Mouse (Mus musculus) lung, postnatal 0 days (tissue): ENCODE measurements at regions not wholly inside any gene's neighbourhood (a gene's known extent, or its start where the extent isn't known, plus 50 kb on each side); places are given as distances from the start of the nearest gene placed in this dataset.

Experiments
- ATAC-seq: fragments of 200-750 bp; cut with Nextera tagmentation; 2 replicates; pipeline ENCODE4 v1.8.0; 2017; ENCODE audit warnings: moderate library complexity
- DNase-seq: peaks from one replicate; pipeline ENCODE4 v3.0.0-alpha.2; 2016; ENCODE audit warnings: low spot score
- H3K27ac ChIP-seq: fragments of 300-500 bp; sonication (generic); 2 replicates; pipeline ENCODE4 v1.5.1; 2014; ENCODE audit warnings: antibody characterized with exemption, mild to moderate bottlenecking, low read length, mixed read lengths
- H3K27me3 ChIP-seq: fragments of 300-500 bp; sonication (generic); replicated peaks from 2 replicates; pipeline ENCODE4 v1.6.1; 2014; ENCODE audit warnings: low read length, mixed read lengths; ENCODE audit not compliant: insufficient read depth
- H3K36me3 ChIP-seq: fragments of 300-500 bp; sonication (generic); 2 replicates; pipeline ENCODE4 v1.6.1; 2014; ENCODE audit warnings: low read length, mixed read lengths; ENCODE audit not compliant: insufficient read depth
- H3K4me1 ChIP-seq: fragments of 300-500 bp; sonication (generic); 2 replicates; pipeline ENCODE4 v1.6.1; 2014; ENCODE audit warnings: antibody characterized with exemption, low read depth, low read length, mixed read lengths; ENCODE audit not compliant: insufficient read depth
- H3K4me2 ChIP-seq: fragments of 300-500 bp; sonication (generic); replicated peaks from 2 replicates; pipeline ENCODE4 v1.6.1; 2014; ENCODE audit warnings: low read depth, mild to moderate bottlenecking, low read length, moderate library complexity, mixed read lengths
- H3K4me3 ChIP-seq: fragments of 300-500 bp; sonication (generic); 2 replicates; pipeline ENCODE4 v1.5.1; 2014; ENCODE audit warnings: low read depth, low read length
- H3K9ac ChIP-seq: fragments of 300-500 bp; sonication (generic); replicated peaks from 2 replicates; pipeline ENCODE4 v1.6.1; 2014; ENCODE audit warnings: low read depth, mild to moderate bottlenecking
- H3K9me3 ChIP-seq: fragments of 300-500 bp; sonication (generic); 2 replicates; pipeline ENCODE4 v1.6.1; 2016; ENCODE audit warnings: low read length, mixed read lengths
- CTCF ChIP-seq: IDR thresholded peaks from 2 replicates; pipeline ENCODE4 v1.5.1; 2016; ENCODE audit warnings: antibody characterized with exemption, mild to moderate bottlenecking
- EP300 ChIP-seq: IDR thresholded peaks from 2 replicates; pipeline ENCODE4 v1.6.1; 2016; ENCODE audit warnings: antibody characterized with exemption, mild to moderate bottlenecking, control low read depth
- WGBS: fragments of 180-500 bp; shearing (Covaris S2); extraction: QIAGEN DNeasy Blood & Tissue Kit; methylation state at CpG from one replicate; pipeline ENCODE4 v1.1.7; 2014; 5-methylcytosine and 5-hydroxymethylcytosine counted together

DNA sequence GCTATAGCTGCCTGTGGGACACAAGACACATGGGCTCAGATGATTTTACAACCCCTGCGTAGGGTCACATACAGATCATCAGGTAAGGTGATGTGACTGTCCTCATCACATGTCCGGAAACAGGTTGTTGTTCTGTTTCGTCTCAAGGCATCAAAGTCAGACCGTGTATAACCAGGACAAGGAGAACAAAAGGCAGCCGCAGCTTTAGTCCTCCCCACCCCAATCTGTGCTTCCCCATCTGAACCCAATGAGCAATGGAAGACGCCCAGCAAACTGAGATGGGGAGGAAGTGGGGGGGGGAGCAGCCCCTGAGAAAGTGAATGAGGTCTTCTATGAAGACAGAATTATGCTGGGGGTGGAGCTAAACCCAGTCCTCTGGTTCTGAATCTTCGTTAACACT, 121.7 kb downstream of the Cd83 start:
- ATAC-seq (no peak), DNase-seq (no peak)
- Histone ChIP-seq H3K4me2 (no peak overlapping the region), H3K27me3 (no peaks in the 10 kb centered on the region), H3K4me1 (peaks cover 13% of the 10 kb centered on the region; the same call in 1 of the 2 replicates), H3K36me3 (no peaks in the 10 kb centered on the region), H3K4me3 (no peak overlapping the region), H3K9me3 (no peaks in the 10 kb centered on the region), H3K27ac (no peak overlapping the region), H3K9ac (no peak overlapping the region)
- TF ChIP-seq CTCF (no peak), EP300 (no peak)
- WGBS: 85% methylated on average over 7 of the region's 7 CpGs

DNA sequence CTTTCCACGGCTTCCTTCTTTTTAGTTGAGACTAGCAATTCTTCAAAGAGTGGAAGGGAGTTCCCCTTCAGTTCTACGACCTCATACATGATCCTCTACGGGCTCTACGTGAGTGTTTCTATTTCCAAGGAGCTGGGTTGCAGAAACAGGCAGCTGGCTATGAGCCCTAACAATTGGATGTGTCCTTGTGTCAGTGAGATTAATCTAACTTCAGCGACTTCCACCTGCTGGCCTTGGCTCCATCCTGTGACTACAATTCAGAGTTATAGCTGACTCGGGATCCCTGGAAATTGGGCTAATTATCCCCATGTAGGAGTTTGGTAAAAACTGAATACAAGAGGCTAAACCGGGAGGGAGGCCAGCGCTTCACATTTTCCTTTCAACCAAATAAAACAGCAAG, 122.8 kb downstream of the Cd83 start:
- TF ChIP-seq EP300 (no peak), CTCF (no peak)

DNA sequence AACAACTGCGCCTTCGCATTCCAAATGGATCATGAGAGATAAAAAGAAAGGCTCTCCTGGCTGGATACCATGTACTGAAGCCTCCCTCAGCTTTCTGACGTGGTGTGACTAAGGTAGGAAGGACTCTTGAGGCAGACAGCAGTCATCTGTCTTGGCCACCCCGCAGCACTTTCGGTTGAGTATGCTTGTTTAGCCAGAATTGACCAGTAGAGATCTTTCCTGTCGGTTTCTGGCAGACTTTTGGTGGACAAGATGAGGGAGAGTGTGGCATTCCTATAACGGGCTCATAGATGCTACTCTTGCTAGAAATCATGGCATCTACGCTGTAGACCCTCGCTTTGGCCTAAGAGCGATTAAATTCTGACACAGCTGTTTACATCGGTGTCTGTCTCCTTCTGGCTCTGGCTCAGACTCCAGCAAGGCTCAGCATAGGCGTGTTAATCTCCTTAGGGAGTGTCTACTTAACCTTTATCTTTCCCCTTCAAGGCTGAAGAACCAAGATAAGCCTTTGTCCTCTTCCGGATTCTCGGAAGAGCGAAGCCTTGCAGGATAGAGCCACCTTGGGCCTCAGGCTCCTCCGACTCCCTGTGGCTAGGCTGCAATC, 123.6 kb downstream of the Cd83 start:
- H3K4me2 ChIP-seq: peak overlapping the region; percentile 40
- no peaks in the 10 kb centered on the region for H3K9me3 ChIP-seq
- ATAC-seq (peak; percentile 86), DNase-seq (peak; percentile 62)
- no peak for TF ChIP-seq CTCF
- peak; percentile 68 for TF ChIP-seq EP300
- H3K27me3 ChIP-seq: no peaks in the 10 kb centered on the region
- peaks cover 13% of the 10 kb centered on the region; the same call in 1 of the 2 replicates for H3K4me1 ChIP-seq
- no peak overlapping the region; the same call in 1 of the 2 replicates for H3K4me3 ChIP-seq
- H3K9ac ChIP-seq: no peak overlapping the region
- no peaks in the 10 kb centered on the region for H3K36me3 ChIP-seq
- 20% methylated on average over 16 of the region's 16 CpGs for WGBS
- H3K27ac ChIP-seq: peak overlapping the region; percentile 38; the same call in 1 of the 2 replicates

More for the DNA sequence above, 122.8 kb downstream of the Cd83 start:
- Histone ChIP-seq H3K27ac (no peak overlapping the region), H3K4me2 (peak overlapping the region; percentile 40; the same call in 1 of the 2 replicates), H3K27me3 (no peaks in the 10 kb centered on the region), H3K9me3 (no peaks in the 10 kb centered on the region), H3K4me3 (no peak overlapping the region), H3K4me1 (peaks cover 13% of the 10 kb centered on the region; the same call in 1 of the 2 replicates), H3K36me3 (no peaks in the 10 kb centered on the region), H3K9ac (no peak overlapping the region)
- ATAC-seq (no peak), DNase-seq (peak; percentile 13)
- 19% methylated on average over 8 of the region's 8 CpGs for WGBS

DNA sequence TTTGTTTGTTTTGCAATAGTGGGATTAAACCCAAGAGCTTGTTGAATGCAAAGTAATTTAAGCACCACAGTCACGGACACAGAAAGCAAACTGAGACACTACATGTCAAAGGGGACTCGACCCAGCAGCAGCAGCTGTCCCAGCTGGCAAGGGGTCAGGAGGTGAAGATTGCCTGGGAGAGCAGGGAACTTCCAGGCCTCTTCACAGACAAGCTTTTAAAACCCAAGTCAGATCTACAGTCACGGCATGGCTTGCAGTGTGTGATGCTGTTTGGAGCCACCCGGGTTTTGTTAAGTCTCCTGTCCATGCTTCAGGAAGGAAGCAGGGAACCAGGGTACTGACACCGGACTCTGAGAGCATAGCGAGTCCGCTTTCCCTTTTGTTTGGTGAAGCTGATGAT, 125.4 kb downstream of the Cd83 start:
- H3K4me1 ChIP-seq: peaks cover 13% of the 10 kb centered on the region; the same call in 1 of the 2 replicates
- H3K36me3 ChIP-seq: no peaks in the 10 kb centered on the region
- H3K4me3 ChIP-seq: no peak overlapping the region
- 39% methylated on average over 7 of the region's 7 CpGs for WGBS
- H3K9ac ChIP-seq: no peak overlapping the region
- DNase-seq: no peak
- TF ChIP-seq CTCF: no peak
- no peak for TF ChIP-seq EP300
- no peak for ATAC-seq
- H3K27ac ChIP-seq: no peak overlapping the region
- no peak overlapping the region for H3K4me2 ChIP-seq
- no peaks in the 10 kb centered on the region for H3K9me3 ChIP-seq
- no peaks in the 10 kb centered on the region for H3K27me3 ChIP-seq

DNA sequence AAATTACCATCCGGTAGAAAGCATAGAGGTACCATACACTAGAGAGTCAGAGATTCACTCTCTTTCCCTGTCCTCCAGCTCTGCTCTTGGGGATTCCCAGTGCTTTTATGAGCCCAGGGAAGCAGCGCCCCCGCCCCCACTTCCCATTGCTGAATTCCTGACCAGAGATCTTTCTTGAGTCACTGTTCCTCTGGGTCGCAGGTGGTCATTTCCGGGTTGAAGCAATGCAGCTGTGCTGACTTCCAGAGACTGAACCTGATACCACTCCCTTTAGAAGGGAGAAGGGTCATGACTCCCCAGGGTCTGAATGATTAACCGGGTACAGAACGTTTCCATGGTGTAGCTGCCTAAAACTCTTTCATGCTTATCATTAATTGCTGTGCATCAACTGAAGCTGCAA, 128.9 kb downstream of the Cd83 start:
- no peaks in the 10 kb centered on the region for H3K9me3 ChIP-seq
- H3K4me1 ChIP-seq: peaks cover 1% of the 10 kb centered on the region; the same call in 1 of the 2 replicates
- no peak overlapping the region for H3K9ac ChIP-seq
- no peaks in the 10 kb centered on the region for H3K27me3 ChIP-seq
- 31% methylated on average over 7 of the region's 7 CpGs for whole genome bisulfite sequencing
- no peak overlapping the region for H3K4me2 ChIP-seq
- no peak overlapping the region for H3K27ac ChIP-seq
- ATAC-seq: no peak
- no peaks in the 10 kb centered on the region for H3K36me3 ChIP-seq
- DNase-seq: no peak
- H3K4me3 ChIP-seq: no peak overlapping the region
- TF ChIP-seq CTCF (no peak), EP300 (no peak)

DNA sequence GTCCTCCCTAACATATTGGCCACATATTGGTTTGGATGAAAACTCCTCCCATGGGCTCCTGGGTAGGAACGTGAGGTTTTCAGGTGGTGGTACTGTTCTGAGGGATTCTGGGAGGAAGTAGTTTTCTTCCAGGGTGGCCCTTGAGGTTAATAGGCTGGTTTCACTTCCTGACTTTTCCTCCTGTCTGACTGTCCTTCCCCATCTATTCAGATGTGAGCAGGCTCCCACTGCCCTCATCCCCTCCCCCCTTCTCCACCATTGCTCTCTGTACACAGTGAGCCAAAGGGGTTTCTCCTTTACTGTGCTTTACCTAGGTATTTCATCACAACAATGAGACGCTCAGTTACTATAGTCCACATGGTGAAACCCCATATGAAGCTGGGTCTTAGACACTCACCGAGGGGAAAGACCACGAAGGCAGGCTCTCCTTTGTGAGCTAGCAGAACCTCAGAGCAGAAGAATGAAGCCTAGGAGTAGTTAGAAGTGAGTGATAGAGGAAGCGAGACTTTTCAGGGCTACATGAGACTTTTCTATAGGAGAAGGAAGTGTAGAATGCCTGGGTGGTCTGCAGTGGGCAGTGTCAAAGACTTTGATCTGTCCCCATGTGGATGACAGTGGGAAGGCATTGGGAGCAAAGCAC, 135.3 kb downstream of the Cd83 start:
- H3K27me3 ChIP-seq: no peaks in the 10 kb centered on the region
- 79% methylated on average over 5 of the region's 5 CpGs for WGBS
- no peak overlapping the region for H3K4me2 ChIP-seq

More for the DNA sequence above, 135.3 kb downstream of the Cd83 start:
- Histone ChIP-seq H3K36me3 (no peaks in the 10 kb centered on the region), H3K4me1 (no peaks in the 10 kb centered on the region), H3K9me3 (no peaks in the 10 kb centered on the region), H3K4me3 (no peak overlapping the region), H3K27ac (no peak overlapping the region), H3K9ac (no peak overlapping the region)
- TF ChIP-seq EP300: no peak
- no peak for TF ChIP-seq CTCF
- DNase-seq: no peak
- ATAC-seq: no peak
